Mouse (Mus musculus): Measurements from ENCODE around the gene Dsp.

The Dsp gene

GRCm38 (mm10) chr13:38151069-38151588 is at the start of gene Dsp:
Dsp (plus strand) TSS chr13:38151294.
- no peak for DNase-seq (ENCODE audit: low read depth in 2 of 2, low spot score in 2 of 2)

- no peak for DNase-seq (ENCODE audit: low read depth in 2 of 2, low spot score in 2 of 2)
Measured at GRCm38 (mm10) chr13:38103406-38103805, 47.7 kb upstream of the Dsp start.

- DNase-seq (ENCODE audit: low read depth in 2 of 2, low spot score in 2 of 2), result no peak
Measured at GRCm38 (mm10) chr13:38104501-38104900, 46.6 kb upstream of the Dsp start.

GRCm38 (mm10) chr13:38109081-38109480 is 42.0 kb upstream of the Dsp start:
- DNase-seq (ENCODE audit: low read depth in 2 of 2, low spot score in 2 of 2), result no peak

- no peak for DNase-seq (ENCODE audit: low read depth in 2 of 2, low spot score in 2 of 2)
Measured at GRCm38 (mm10) chr13:38122321-38122720, 28.8 kb upstream of the Dsp start.

GRCm38 (mm10) chr13:38123666-38124065 is 27.4 kb upstream of the Dsp start:
- DNase-seq (ENCODE audit: low read depth in 2 of 2, low spot score in 2 of 2), result no peak

- no peak for DNase-seq (ENCODE audit: low read depth in 2 of 2, low spot score in 2 of 2)
Measured at GRCm38 (mm10) chr13:38127683-38128082, 23.4 kb upstream of the Dsp start.

GRCm38 (mm10) chr13:38128246-38128645 is 22.8 kb upstream of the Dsp start:
- no peak for DNase-seq (ENCODE audit: low read depth in 2 of 2, low spot score in 2 of 2)

GRCm38 (mm10) chr13:38129492-38129891 is 21.6 kb upstream of the Dsp start:
- no peak for DNase-seq (ENCODE audit: low read depth in 2 of 2, low spot score in 2 of 2)

- DNase-seq (ENCODE audit: low read depth in 2 of 2, low spot score in 2 of 2), result no peak
Measured at GRCm38 (mm10) chr13:38130116-38130515, 21.0 kb upstream of the Dsp start.

- DNase-seq (ENCODE audit: low read depth in 2 of 2, low spot score in 2 of 2), result no peak
Measured at GRCm38 (mm10) chr13:38133016-38133528, 18.0 kb upstream of the Dsp start.

GRCm38 (mm10) chr13:38140521-38140920 is 10.6 kb upstream of the Dsp start:
- DNase-seq (ENCODE audit: low read depth in 2 of 2, low spot score in 2 of 2), result no peak

- no peak for DNase-seq (ENCODE audit: low read depth in 2 of 2, low spot score in 2 of 2)
Measured at GRCm38 (mm10) chr13:38144962-38145713, 6.0 kb upstream of the Dsp start.

GRCm38 (mm10) chr13:38148348-38148747 is 2.7 kb upstream of the Dsp start:
- no peak for DNase-seq (ENCODE audit: low read depth in 2 of 2, low spot score in 2 of 2)

- DNase-seq (ENCODE audit: low read depth in 2 of 2, low spot score in 2 of 2), result no peak
Measured at GRCm38 (mm10) chr13:38151671-38152428, 756 bp downstream of the Dsp start.

- no peak for DNase-seq (ENCODE audit: low read depth in 2 of 2, low spot score in 2 of 2)
Measured at GRCm38 (mm10) chr13:38152429-38153035, 1.4 kb downstream of the Dsp start.

- DNase-seq (ENCODE audit: low read depth in 2 of 2, low spot score in 2 of 2), result no peak
Measured at GRCm38 (mm10) chr13:38155523-38155922, 4.4 kb downstream of the Dsp start.

- DNase-seq (ENCODE audit: low read depth in 2 of 2, low spot score in 2 of 2), result no peak
Measured at GRCm38 (mm10) chr13:38157635-38158034, 6.5 kb downstream of the Dsp start.

GRCm38 (mm10) chr13:38162002-38162401 is 10.9 kb downstream of the Dsp start:
- DNase-seq (ENCODE audit: low read depth in 2 of 2, low spot score in 2 of 2), result no peak

GRCm38 (mm10) chr13:38162668-38163067 is 11.6 kb downstream of the Dsp start:
- DNase-seq (ENCODE audit: low read depth in 2 of 2, low spot score in 2 of 2), result no peak

GRCm38 (mm10) chr13:38164932-38165331 is 13.8 kb downstream of the Dsp start:
- no peak for DNase-seq (ENCODE audit: low read depth in 2 of 2, low spot score in 2 of 2)

- no peak for DNase-seq (ENCODE audit: low read depth in 2 of 2, low spot score in 2 of 2)
Measured at GRCm38 (mm10) chr13:38167056-38167455, 16.0 kb downstream of the Dsp start.
